ENCODE assay signal across 7 mouse cellular contexts in the genomic region with DNA sequence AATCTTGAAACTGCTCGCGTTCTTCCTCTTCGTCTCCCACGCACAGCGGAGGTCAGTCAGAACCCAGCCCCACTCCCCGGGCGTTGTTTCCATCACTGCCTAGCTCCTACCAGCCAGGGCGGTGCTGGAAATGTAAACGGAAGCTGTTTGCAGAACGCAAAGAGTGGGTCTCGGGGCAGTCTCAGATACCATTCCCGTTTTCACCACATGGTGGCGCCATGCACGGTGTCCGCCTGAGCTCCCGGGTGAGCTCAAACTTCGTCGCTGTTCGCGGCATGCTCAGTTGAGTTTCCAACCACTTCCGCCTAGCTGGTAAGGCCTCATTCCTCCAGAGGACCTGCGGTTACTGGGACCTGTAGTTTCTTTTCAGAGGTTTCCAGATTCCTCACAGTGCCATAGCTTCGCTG. TPM values are rescaled to one million over a fixed set of nuclear protein-coding genes. Genes with fewer than 3 reads are reported as not detected.
DNase-seq lines count a peak whose midpoint lies in the region; TF ChIP-seq lines count a peak whose summit lies in the region.

No protein-coding gene starts in this region.

- no peaks in the 10 kb centered on the region for H3K36me3 ChIP-seq in midbrain, embryonic 10.5 days
- H3K36me3 ChIP-seq in small intestine, adult 2 months (ENCODE audit: control insufficient read depth, insufficient read depth, low read length), result no peaks in the 10 kb centered on the region

- intact Hi-C loops in left cerebral cortex, postnatal 36 days (cut with DNase I), result no loop called here

- H3K27ac ChIP-seq in midbrain, embryonic 10.5 days (replicated peaks), result no peak overlapping the region
- H3K27ac ChIP-seq in small intestine, adult 2 months (ENCODE audit: insufficient read depth, low read depth, low read length), result no peak overlapping the region

- 2% methylated on average over 23 of the region's 23 CpGs for WGBS in midbrain, embryonic 10.5 days
- WGBS in small intestine, adult 2 months, result 1% methylated on average over 23 of the region's 23 CpGs

- H3K4me3 ChIP-seq in midbrain, embryonic 10.5 days, result peak overlapping the region; percentile 37
- H3K4me3 ChIP-seq in small intestine, adult 2 months (ENCODE audit: low read depth, low read length), result peak overlapping the region; percentile 47

- H3K27me3 ChIP-seq in midbrain, embryonic 10.5 days (ENCODE audit: low read depth, poor library complexity, severe bottlenecking), result peaks cover 97% of the 10 kb centered on the region
- peaks cover 6% of the 10 kb centered on the region for H3K27me3 ChIP-seq in small intestine, adult 2 months (ENCODE audit: control insufficient read depth, insufficient read depth, low read length)

- no peak for TF ChIP-seq POLR2A in small intestine, adult 2 months (IDR thresholded peaks at IDR 0.05; ENCODE audit: low read depth, low read length)

- H3K4me1 ChIP-seq in midbrain, embryonic 10.5 days, result peaks cover 31% of the 10 kb centered on the region
- peaks cover 15% of the 10 kb centered on the region for H3K4me1 ChIP-seq in small intestine, adult 2 months (ENCODE audit: control insufficient read depth, insufficient read depth, insufficient read length, low read length)

- no peaks in the 10 kb centered on the region for H3K9me3 ChIP-seq in midbrain, embryonic 10.5 days (replicated peaks)

- TF ChIP-seq CTCF in small intestine, adult 2 months (IDR thresholded peaks at IDR 0.05; ENCODE audit: extremely low read depth, insufficient read length, insufficient replicate concordance, low read depth, low read length), result peak; percentile 89

- DNase-seq in WW6 (ENCODE audit: low read depth, low spot score), result peak; percentile 82
- peak; percentile 80 to 87 for DNase-seq in cerebellum, postnatal 4 days (ENCODE audit: low spot score in 2 of 2)
- peak; percentile 92 for DNase-seq in gastrocnemius, postnatal 10 days
- peak; percentile 96 for DNase-seq in induced T-regulatory cell, adult 2 months (ENCODE audit: low read depth)
- peak; percentile 69 to 76 for DNase-seq in left cerebral cortex, postnatal 36 days (ENCODE audit: low spot score in 2 of 2)
- peak; percentile 86 for DNase-seq in midbrain, embryonic 10.5 days (ENCODE audit: low spot score)

RNA-seq across cellular contexts. Expression of gene Espn, which starts 1.6 kb away (rescaled TPM):
- 1 to 10 TPM; 1.1 to 1.2 TPM for total RNA-seq in gastrocnemius, postnatal 10 days (2021)
- total RNA-seq in left cerebral cortex, postnatal 36 days (2021), result 1 to 10 TPM; 1.4 to 2.0 TPM
- 0.94 and 1.4 TPM in 2 replicates for polyA plus RNA-seq in midbrain, embryonic 10.5 days (2016; fragmentation: Nextera tagmentation; extraction: Ambion mirVana)
- polyA plus RNA-seq in small intestine, adult 2 months (2012; rRNA removed), result 124 and 572 TPM in 2 replicates

RNA-seq across cellular contexts. Expression of gene Hes2, which starts 4.9 kb away (rescaled TPM):
- total RNA-seq in gastrocnemius, postnatal 10 days (2021), result not detected
- not detected for total RNA-seq in left cerebral cortex, postnatal 36 days (2021)
- polyA plus RNA-seq in midbrain, embryonic 10.5 days (2016; fragmentation: Nextera tagmentation; extraction: Ambion mirVana), result 0.79 and 1.3 TPM in 2 replicates
- polyA plus RNA-seq in small intestine, adult 2 months (2012; rRNA removed), result 8.3 and 51.7 TPM in 2 replicates

RNA-seq across cellular contexts. Expression of gene Acot7, which starts 24.2 kb away (rescaled TPM):
- total RNA-seq in gastrocnemius, postnatal 10 days (2021), result 10 to 100 TPM; 11.9 to 14.1 TPM
- total RNA-seq in left cerebral cortex, postnatal 36 days (2021), result 100 to 1,000 TPM; 295 to 323 TPM
- 85.7 and 99.7 TPM in 2 replicates for polyA plus RNA-seq in midbrain, embryonic 10.5 days (2016; fragmentation: Nextera tagmentation; extraction: Ambion mirVana)
- polyA plus RNA-seq in small intestine, adult 2 months (2012; rRNA removed), result 30.0 and 33.4 TPM in 2 replicates

RNA-seq across cellular contexts. Expression of gene Tnfrsf25, which starts 38.0 kb away (rescaled TPM):
- 1 to 10 TPM in 1 of 2 experiments, under 1 TPM in 1; 0.82 to 2.9 TPM for total RNA-seq in gastrocnemius, postnatal 10 days (2021)
- 10 to 100 TPM in 1 of 2 experiments, 1 to 10 TPM in 1; 8.7 to 10.1 TPM for total RNA-seq in left cerebral cortex, postnatal 36 days (2021)
- polyA plus RNA-seq in midbrain, embryonic 10.5 days (2016; fragmentation: Nextera tagmentation; extraction: Ambion mirVana), result 0.47 and 1.0 TPM in 2 replicates
- polyA plus RNA-seq in small intestine, adult 2 months (2012; rRNA removed), result 1.9 and 3.8 TPM in 2 replicates

Comparison
In these comparisons a context has a peak if more than half of its experiments do, and no peak if none do; other contexts are left out.
1. RNA of gene Acot7, which starts 24.2 kb away (total RNA-seq): 295 to 323 TPM in left cerebral cortex, postnatal 36 days; 11.9 to 14.1 TPM in gastrocnemius, postnatal 10 days; every median in the first group is over 10 times any median in the second.
2. Peak in every context shown above with its lines, with median percentiles within 50 percentile points of each other: DNase-seq.